Mouse (Mus musculus) common myeloid progenitor, adult 5-6 weeks (primary cell): Measurements from ENCODE around the gene Hcrtr1. TPM values are rescaled to one million over a fixed set of nuclear protein-coding genes. Genes with fewer than 3 reads are reported as not detected.

ENCODE experiments used
- ATAC-seq: replicated peaks from 2 replicates; pipeline ENCODE4 v1.8.0; 2016; ENCODE audit warnings: low read depth, mild to moderate bottlenecking, moderate TSS enrichment, inconsistent platforms; ENCODE audit not compliant: poor library complexity, severe bottlenecking
- total RNA-seq: library from RNA; stranded (forward); fragments of 200-1000, 187-1606 nt; gene quantifications from 2 replicates; pipeline ENCODE4 v1.2.3, GENCODE M21; 2017

The Hcrtr1 gene
- total RNA-seq, 1 experiment from 2014 or later, result not detected

- peak; percentile 57 for ATAC-seq
Measured at GRCm38 (mm10) chr4:130168280-130169183, 29.4 kb upstream of the Hcrtr1 start.

- no peak for ATAC-seq
Measured at GRCm38 (mm10) chr4:130167814-130168213, 28.7 kb upstream of the Hcrtr1 start.

- peak; percentile 24 for ATAC-seq
Measured at GRCm38 (mm10) chr4:130167321-130167720, 28.2 kb upstream of the Hcrtr1 start.

GRCm38 (mm10) chr4:130166592-130166991 lies 27.4 kb upstream of the Hcrtr1 start:
- no peak for ATAC-seq

GRCm38 (mm10) chr4:130166061-130166460 lies 26.9 kb upstream of the Hcrtr1 start:
- ATAC-seq, result no peak

- ATAC-seq, result no peak
Measured at GRCm38 (mm10) chr4:130164121-130164520, 25.0 kb upstream of the Hcrtr1 start.

GRCm38 (mm10) chr4:130163391-130163861 lies 24.3 kb upstream of the Hcrtr1 start:
- peak; percentile 23; the same call in 1 of the 2 replicates for ATAC-seq

- no peak for ATAC-seq
Measured at GRCm38 (mm10) chr4:130161349-130161748, 22.2 kb upstream of the Hcrtr1 start.

GRCm38 (mm10) chr4:130156812-130157371 lies 17.7 kb upstream of the Hcrtr1 start:
- 0 out of 2 replicates have a peak, but pooled peaks have one; percentile 32 for ATAC-seq

- no peak for ATAC-seq
Measured at GRCm38 (mm10) chr4:130154250-130154649, 15.1 kb upstream of the Hcrtr1 start.

- ATAC-seq, result peak; percentile 42; the same call in 1 of the 2 replicates
Measured at GRCm38 (mm10) chr4:130148405-130148804, 9.2 kb upstream of the Hcrtr1 start.

- ATAC-seq, result no peak
Measured at GRCm38 (mm10) chr4:130141786-130142185, 2.6 kb upstream of the Hcrtr1 start.

- no peak for ATAC-seq
Measured at GRCm38 (mm10) chr4:130140992-130141402, 1.8 kb upstream of the Hcrtr1 start.

- ATAC-seq, result peak; percentile 87
Measured at GRCm38 (mm10) chr4:130138441-130139213, 532 bp downstream of the Hcrtr1 start.

GRCm38 (mm10) chr4:130133399-130133798 lies 5.8 kb downstream of the Hcrtr1 start:
- no peak for ATAC-seq

GRCm38 (mm10) chr4:130131448-130132105 lies 7.6 kb downstream of the Hcrtr1 start:
- no peak for ATAC-seq

- no peak for ATAC-seq
Measured at GRCm38 (mm10) chr4:130130641-130131350, 8.4 kb downstream of the Hcrtr1 start.

GRCm38 (mm10) chr4:130130082-130130481 lies 9.1 kb downstream of the Hcrtr1 start:
- no peak for ATAC-seq

GRCm38 (mm10) chr4:130128907-130129306 lies 10.3 kb downstream of the Hcrtr1 start:
- no peak for ATAC-seq
